Mouse (Mus musculus): Measurements from ENCODE around the gene Stk10.

Gene Stk10

GRCm38 (mm10) chr11:32573669-32574068 is 40.6 kb downstream of the Stk10 start:
- POLR2A ChIA-PET: interaction anchor here in 1 of 4 experiments (1.0 kb wide), 1 partner anchor 13 kb away, joined by 3 read pairs; no protein-coding TSS in a partner anchor
- CTCF ChIA-PET: no interaction called here

DNA sequence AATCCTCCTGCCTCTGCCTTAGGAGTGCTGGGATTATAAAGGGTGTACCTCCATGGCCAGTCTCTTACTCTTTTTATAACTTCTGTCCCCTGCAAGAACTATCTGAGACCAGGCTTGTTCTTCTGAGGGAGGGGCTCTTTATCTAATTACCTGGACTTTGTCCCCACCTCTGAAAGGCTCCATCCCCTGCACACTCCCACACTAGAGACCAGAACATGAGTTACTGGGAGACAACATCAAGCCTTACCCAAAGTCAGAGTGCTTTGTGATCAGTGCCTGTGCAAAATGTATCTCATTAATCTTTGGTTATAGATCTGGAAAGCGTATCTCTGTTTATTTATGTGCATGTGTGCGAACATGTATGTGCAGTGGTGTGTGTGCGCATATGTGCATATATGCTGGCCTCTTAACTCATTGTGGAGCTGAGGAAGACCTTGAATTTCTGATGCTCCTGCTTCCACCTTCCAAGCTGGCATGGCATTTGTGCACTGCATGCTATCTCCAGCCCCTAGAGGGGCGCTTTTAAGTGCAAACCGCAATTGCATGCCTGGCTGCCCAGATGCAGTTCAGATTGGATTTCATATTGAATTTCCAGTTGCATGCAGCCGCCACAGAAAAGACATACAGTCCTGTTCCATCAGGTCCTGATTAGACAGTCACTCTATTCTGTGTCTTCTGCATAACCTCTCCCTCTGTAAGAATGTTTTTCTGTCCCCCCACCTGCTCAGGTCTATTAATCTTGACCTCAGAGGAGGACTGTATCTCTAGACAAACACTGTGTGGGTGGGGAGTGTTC is 43.1 kb downstream of the Stk10 start:
- POLR2A ChIA-PET: no interaction called here

DNA sequence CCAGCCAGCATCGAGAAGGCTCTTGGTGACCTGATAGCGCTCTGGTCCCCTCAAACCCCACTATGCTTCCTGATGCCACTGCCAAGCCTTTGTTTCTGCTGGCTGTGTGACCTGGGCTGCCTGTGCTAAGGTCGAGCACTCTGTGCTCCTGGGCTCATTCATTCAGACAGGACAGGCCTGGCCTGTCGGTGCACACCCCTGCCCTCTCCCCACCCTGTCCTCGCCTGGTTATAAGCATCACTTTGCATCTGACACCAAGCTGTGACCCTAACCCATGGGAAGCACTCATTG is 43.6 kb downstream of the Stk10 start:
- ChIA-PET POLR2A (interaction anchor here in 1 of 4 experiments (1.2 kb wide), 1 partner anchor 42 kb away, joined by 3 read pairs; no protein-coding TSS in a partner anchor), CTCF (no interaction called here)

More for the DNA sequence above, 43.1 kb downstream of the Stk10 start:
- CTCF ChIA-PET: no interaction called here

DNA sequence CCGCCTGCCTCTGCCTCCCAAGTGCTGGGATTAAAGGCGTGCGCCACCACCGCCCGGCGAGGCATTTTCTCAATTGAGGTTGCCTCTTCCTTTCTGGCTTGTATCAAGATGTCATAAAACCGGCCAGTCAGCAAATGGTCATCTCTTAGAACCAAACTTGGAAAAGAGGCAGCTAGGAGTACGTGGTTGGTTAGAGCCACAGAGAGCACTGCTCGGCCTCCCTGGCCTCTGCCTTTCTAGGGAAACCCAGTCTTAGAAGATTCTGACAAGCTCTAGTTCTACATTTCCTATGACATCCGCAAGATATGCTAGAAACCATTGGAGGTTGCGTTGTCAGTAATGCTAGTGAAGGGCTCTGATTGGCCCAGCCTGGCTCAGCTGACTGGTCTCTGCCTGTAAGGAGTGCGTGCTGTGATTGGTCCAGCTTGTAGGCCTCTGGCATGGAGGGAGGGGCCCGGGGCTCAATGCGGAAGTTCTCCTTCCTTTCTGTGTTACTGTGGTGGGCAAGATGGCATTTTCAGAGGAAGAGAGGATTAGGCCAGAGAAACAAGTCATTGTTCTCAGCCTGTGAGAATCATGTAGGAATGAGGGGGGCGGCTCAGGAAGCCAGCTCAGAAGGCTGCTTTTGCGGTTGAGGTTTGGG is 47.3 kb downstream of the Stk10 start:
- ChIA-PET CTCF (interaction anchor here (0.6 to 1.4 kb wide), 14 partner anchors 12 to 786 kb away, joined by 3 to 9 read pairs (median 4); partner anchors contain the start of gene Stk10 (in 1 of the 4)), POLR2A (interaction anchor here (0.5 to 2.4 kb wide), 30 partner anchors 8 to 541 kb away, joined by 3 to 18 read pairs (median 4); partner anchors contain the start of genes Fbxw11 (in 2 of the 4), Stk10 (in 2 of the 4) and Nprl3 (in 1 of the 4))

DNA sequence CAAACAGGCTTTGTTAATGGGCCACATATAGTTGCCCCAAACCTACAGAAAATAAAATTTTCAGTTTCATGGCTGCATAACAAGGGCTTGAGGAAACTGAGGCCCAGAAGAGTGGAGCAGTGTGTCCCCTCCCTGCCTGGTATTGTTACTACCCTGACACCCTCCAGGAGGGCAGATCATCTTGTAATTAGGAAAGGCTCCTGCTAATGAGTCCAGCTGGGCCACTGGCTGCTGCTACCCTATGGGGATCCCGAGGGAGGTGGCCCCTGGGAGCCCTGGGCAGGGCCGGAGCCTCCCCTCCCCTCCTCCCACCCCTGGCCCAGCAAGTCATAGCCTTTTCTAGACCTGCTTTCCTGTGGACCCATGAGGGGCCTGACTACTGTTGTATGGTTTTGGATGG is 47.9 kb downstream of the Stk10 start:
- CTCF ChIA-PET: interaction anchor here in 3 of 4 experiments (0.6 to 1.4 kb wide), 8 partner anchors 11 to 240 kb away, joined by 4 to 7 read pairs (median 4); no protein-coding TSS in a partner anchor
- POLR2A ChIA-PET: interaction anchor here in 2 of 4 experiments (0.9 to 2.4 kb wide), 19 partner anchors 8 to 313 kb away, joined by 3 to 18 read pairs (median 4); partner anchors contain the start of genes Stk10 (in 2 of the 2), Fbxw11 (in 1 of the 2) and Nprl3 (in 1 of the 2)

DNA sequence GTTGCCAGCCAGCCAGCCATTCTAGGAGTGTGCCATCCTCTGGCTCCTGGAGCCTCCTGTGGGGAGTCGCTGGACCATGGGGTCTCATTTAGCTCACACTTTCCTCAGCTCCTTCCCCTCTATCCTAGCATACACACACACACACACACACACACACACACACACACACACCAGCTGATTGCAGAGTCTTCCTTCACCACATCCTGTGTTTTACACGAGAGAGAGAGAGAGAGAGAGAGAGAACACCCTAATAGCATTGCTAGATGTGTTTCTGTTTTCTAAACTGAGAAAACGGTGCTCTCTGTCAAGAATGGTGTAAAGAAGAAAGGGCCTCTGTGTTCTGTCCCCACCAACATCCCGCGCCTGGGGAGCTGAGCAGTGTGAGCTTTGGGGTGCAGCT is 49.7 kb downstream of the Stk10 start:
- POLR2A ChIA-PET: interaction anchor here in 1 of 4 experiments (0.6 to 1.5 kb wide), 3 partner anchors 23 to 59 kb away, joined by 3 to 5 read pairs (median 3); partner anchors contain the start of gene Stk10
- CTCF ChIA-PET: interaction anchor here in 2 of 4 experiments (1.0 to 2.0 kb wide), 2 partner anchors 10 to 296 kb away, joined by 4 to 5 read pairs; partner anchors contain the start of gene Hbq1b (in 1 of the 2)

- CTCF ChIA-PET: no interaction called here
- POLR2A ChIA-PET: no interaction called here
Measured at GRCm38 (mm10) chr11:32585996-32586395, 52.9 kb downstream of the Stk10 start.

DNA sequence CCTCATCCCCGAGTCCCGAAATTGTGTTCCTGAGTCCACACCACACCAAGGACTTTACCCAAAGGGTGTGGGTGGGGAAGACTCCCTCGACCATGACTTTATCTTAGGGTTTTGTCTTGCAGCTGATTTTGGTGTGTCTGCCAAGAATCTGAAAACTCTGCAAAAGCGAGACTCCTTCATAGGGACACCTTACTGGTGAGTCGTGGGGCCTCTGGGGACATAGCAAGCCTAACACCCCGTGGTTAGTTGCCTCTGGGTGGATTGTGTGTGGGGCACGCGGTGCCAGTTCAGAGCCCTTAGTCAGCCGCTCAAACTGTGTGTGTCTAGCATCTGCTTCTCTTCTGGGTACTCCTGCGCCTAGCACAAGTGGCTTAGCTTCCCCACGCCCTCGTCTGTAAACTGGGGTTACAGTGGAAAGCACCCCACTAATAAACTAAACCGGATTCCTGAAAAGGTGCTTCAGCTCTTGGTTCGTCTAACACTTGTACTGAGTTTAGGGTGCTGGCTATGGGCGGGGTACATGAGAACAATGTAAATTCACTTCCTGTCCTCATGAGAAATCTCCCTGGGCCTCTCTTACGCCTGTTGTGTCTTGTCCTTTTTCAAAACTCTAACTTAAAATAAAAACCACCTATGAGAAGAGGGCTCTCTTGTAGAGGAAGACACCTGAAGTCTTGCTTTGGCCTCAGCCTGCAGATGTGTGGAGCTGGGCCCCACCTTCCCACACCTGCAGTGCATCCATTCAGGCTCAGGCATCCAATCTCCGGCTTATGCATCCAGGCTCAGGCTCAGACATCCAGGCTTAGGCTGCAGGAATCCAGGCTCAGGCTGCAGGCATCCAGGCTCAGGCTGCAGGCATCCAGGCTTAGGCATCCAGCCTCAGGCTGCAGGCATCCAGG is 54.3 kb downstream of the Stk10 start:
- POLR2A ChIA-PET: interaction anchor here in 2 of 4 experiments (1.0 to 1.2 kb wide), 2 partner anchors 25 to 54 kb away, joined by 3 to 5 read pairs; partner anchors contain the start of gene Stk10 (in 1 of the 2)
- CTCF ChIA-PET: interaction anchor here in 3 of 4 experiments (0.8 to 1.4 kb wide), 6 partner anchors 17 to 367 kb away, joined by 3 read pairs; no protein-coding TSS in a partner anchor

- POLR2A ChIA-PET: interaction anchor here in 2 of 4 experiments (1.0 to 1.3 kb wide), 3 partner anchors 25 to 55 kb away, joined by 3 to 5 read pairs (median 4); partner anchors contain the start of gene Stk10 (in 1 of the 2)
- CTCF ChIA-PET: interaction anchor here in 3 of 4 experiments (0.7 to 1.4 kb wide), 8 partner anchors 15 to 368 kb away, joined by 3 to 5 read pairs (median 3); no protein-coding TSS in a partner anchor
Measured at GRCm38 (mm10) chr11:32588090-32588891, 55.2 kb downstream of the Stk10 start.

DNA sequence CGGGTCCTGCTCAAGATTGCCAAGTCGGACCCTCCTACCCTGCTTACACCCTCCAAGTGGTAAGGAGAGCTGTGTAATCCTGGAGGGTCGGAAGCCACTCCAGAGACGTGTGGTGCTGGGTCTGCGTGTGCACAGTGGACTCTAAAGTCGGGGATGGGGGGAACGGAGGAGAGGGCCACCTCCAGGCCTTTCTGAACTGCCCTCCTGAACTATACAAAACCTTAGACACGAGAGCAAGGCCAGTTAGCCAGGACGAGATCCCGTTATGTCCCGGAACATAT is 55.7 kb downstream of the Stk10 start:
- ChIA-PET POLR2A (interaction anchor here in 2 of 4 experiments (1.2 to 1.3 kb wide), 2 partner anchors 24 to 56 kb away, joined by 3 to 4 read pairs; partner anchors contain the start of gene Stk10 (in 1 of the 2)), CTCF (interaction anchor here in 2 of 4 experiments (0.7 to 0.9 kb wide), 4 partner anchors 14 to 73 kb away, joined by 3 to 5 read pairs (median 3); no protein-coding TSS in a partner anchor)

DNA sequence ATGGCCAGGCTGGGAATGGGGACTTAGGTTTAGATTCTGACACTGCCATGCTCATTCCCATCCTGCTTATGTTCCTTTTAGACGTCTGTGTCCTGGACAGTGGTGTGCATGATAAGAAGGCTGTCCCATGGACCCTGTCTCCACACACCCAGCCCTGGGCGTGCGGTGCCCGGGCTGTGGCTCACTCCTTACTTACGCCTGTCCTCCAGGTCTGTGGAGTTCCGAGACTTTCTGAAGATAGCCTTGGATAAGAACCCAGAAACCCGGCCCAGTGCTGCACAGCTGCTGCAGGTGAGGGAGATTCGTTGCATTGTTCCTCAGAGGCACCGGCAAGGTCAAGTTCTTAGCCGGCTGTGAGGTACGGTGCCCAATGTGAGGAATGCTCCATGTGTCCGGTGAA is 56.1 kb downstream of the Stk10 start:
- POLR2A ChIA-PET: interaction anchor here in 1 of 4 experiments (1.3 kb wide), 1 partner anchor 56 kb away, joined by 4 read pairs; the partner anchor contains the start of gene Stk10
- CTCF ChIA-PET: interaction anchor here in 3 of 4 experiments (0.7 to 3.6 kb wide), 5 partner anchors 14 to 139 kb away, joined by 3 to 11 read pairs (median 3); partner anchors contain the start of gene Stk10 (in 1 of the 3)

DNA sequence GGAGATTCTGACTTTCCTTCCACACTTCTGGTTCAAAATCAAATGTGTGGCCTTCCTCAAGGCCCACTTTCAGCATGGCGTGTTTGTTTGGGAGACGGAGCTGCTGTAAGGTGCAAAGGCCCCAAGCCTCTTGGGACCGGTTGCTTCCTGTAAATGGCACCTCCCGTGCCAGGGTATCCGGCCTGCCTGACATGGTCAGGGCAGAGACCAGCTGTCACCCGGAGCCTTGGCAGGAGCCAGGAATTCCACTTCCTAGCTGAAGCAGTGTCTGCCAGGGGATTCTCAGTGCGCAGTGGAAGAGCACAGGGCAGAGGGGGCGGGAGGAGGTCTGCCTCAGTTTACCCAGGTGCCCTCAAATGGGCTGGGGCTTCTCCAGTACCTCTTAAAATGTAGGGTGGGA is 56.7 kb downstream of the Stk10 start:
- CTCF ChIA-PET: interaction anchor here in 1 of 4 experiments (1.2 to 3.6 kb wide), 2 partner anchors 57 to 140 kb away, joined by 3 to 11 read pairs; partner anchors contain the start of gene Stk10
- POLR2A ChIA-PET: interaction anchor here in 2 of 4 experiments (0.5 to 1.3 kb wide), 7 partner anchors 9 to 561 kb away, joined by 3 to 4 read pairs (median 3); partner anchors contain the start of gene Stk10 (in 1 of the 2)

DNA sequence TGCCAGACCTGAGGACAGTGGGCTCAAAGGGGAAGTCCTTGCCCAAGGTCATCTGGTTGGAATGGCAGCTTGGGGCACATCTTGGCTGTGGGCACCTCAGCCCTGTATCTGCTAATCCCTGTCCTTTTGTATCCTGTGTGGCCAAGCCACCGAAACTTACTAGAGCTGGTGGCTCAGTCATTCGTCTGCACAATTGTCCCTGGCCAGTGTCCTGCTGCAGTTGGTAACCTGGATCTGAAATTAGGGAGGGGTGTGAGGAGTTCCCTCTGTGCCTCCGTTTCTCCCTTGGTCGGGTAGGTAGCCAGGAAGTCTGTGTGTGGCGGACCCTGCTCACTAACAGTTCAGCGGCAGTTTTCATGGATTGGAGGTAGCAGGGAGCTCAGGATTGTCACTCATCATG is 57.1 kb downstream of the Stk10 start:
- POLR2A ChIA-PET: interaction anchor here (0.6 to 1.1 kb wide), 9 partner anchors 10 to 247 kb away, joined by 3 to 5 read pairs (median 3); partner anchors contain the start of gene Stk10 (in 1 of the 4)
- CTCF ChIA-PET: interaction anchor here in 3 of 4 experiments (0.6 to 3.6 kb wide), 4 partner anchors 19 to 140 kb away, joined by 3 to 11 read pairs (median 3); partner anchors contain the start of gene Stk10 (in 1 of the 3)

DNA sequence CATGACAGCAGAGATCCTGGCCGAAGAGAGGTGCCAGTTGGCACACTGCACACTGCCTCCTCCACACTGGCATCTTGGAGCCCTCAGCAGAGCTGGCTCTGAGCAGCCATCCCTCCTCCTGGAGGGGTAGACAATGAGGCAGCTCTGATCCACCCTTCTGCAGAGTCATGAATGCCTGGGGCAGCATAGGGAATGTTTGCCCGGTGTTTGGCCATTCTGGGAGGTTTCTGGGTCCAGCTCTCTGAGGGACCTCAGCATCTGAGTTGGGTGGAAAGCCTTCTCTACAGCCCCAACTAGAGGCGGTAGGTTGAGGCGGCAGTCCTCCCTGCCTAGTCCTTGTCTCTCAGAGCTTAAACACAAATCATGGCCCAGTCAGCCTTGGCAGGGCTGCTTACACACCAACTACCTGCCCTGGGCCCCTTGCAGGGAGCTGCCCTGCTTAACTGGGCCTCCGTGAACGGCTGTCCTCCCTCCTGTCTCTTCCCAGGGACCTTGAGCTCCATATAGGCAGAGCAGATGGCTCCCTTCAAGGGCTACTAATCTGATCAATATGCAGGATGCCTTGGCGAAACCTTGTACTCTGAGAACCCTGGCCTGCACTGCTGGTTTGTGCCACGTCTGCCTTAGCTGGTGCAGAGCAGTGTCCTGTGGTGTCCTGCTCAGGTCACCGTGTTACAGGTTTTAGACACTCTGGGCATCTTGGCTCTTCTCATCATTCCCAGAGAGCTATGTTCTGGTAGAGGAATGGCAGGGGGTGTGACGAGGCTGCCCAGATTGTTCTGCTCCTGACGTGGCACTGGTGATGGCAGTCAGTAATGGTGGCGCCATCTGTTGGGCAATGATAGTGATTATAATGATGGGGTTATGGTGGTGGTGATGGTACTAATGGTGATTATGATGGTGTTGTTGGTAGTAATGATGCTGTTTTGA is 59.1 kb downstream of the Stk10 start:
- ChIA-PET POLR2A (interaction anchor here (0.6 to 1.6 kb wide), 10 partner anchors 7 to 468 kb away, joined by 3 to 6 read pairs (median 4); partner anchors contain the start of gene Stk10 (in 1 of the 4)), CTCF (interaction anchor here (0.6 to 3.6 kb wide), 27 partner anchors 9 to 520 kb away, joined by 3 to 16 read pairs (median 3); partner anchors contain the start of gene Hbq1b (in 1 of the 4))

DNA sequence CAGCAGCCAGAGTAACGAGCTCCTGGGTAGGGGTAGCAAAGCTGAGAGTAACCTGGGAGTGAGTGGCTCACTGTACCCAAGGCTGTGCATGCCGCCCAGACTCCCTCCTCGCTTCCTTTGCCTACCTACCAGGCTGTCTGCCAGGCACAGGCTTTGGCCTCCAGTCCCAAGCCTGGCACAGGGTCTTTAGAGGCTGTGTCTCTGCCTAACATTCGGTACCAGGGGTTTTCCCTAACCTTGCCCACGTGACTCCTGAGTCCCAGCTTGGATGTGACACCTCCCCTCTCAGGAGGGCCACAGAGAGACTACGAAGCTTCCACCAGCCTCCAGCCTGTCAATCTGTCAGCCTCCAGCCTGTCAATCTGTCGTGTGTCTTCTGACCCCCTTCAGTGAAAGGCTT is 60.0 kb downstream of the Stk10 start:
- POLR2A ChIA-PET: interaction anchor here in 2 of 4 experiments (0.6 to 1.6 kb wide), 4 partner anchors 18 to 90 kb away, joined by 3 to 4 read pairs (median 4); no protein-coding TSS in a partner anchor
- CTCF ChIA-PET: interaction anchor here in 3 of 4 experiments (0.5 to 3.6 kb wide), 14 partner anchors 9 to 519 kb away, joined by 3 to 16 read pairs (median 4); no protein-coding TSS in a partner anchor

All from embryonic stem cell, embryonic (primary cell).